Mouse (Mus musculus) cortical plate, adult 2 months (tissue): Measurements from ENCODE around the gene Slc7a5. TPM values are rescaled to one million over a fixed set of nuclear protein-coding genes. Genes with fewer than 3 reads are reported as not detected.

ENCODE experiments used
- H3K27ac ChIP-seq: fragments of 200-500 bp; 2 replicates; pipeline ENCODE4 v1.5.1; 2012; ENCODE audit warnings: low read length, control low read depth, inconsistent platforms; ENCODE audit not compliant: insufficient read depth
- H3K4me1 ChIP-seq: fragments of 200-500 bp; 2 replicates; pipeline ENCODE4 v1.6.1; 2011; ENCODE audit warnings: low read length; ENCODE audit not compliant: control insufficient read depth, insufficient read depth
- H3K4me3 ChIP-seq: fragments of 200-500 bp; 2 replicates; pipeline ENCODE4 v1.5.1; 2011; ENCODE audit warnings: mild to moderate bottlenecking, low read length, control low read depth; ENCODE audit not compliant: insufficient read depth
- CTCF ChIP-seq: fragments of 200-500 bp; IDR thresholded peaks from 2 replicates; pipeline ENCODE4 v1.5.1; 2011; ENCODE audit warnings: mild to moderate bottlenecking, control low read depth, low read length; ENCODE audit not compliant: insufficient read depth; ENCODE audit errors: extremely low read depth
- POLR2A ChIP-seq: fragments of 200-500 bp; IDR thresholded peaks from 2 replicates; pipeline ENCODE4 v1.6.1; 2011; ENCODE audit warnings: mild to moderate bottlenecking, low read length, control low read depth; ENCODE audit not compliant: insufficient read depth; ENCODE audit errors: extremely low read depth
- polyA plus RNA-seq: library from polyadenylated mRNA; depleted of rRNA; stranded (reverse); fragments of >200 nt; gene quantifications from 2 replicates; pipeline ENCODE4 v1.2.3, GENCODE M21; 2012

Gene Slc7a5
- polyA plus RNA-seq, 1 experiment, result 74.1 TPM

- Histone ChIP-seq H3K4me3 (peak overlapping the region; percentile 36), H3K27ac (peak overlapping the region; percentile 31), H3K4me1 (peaks cover 3% of the 10 kb centered on the region; the same call in 1 of the 2 replicates)
- TF ChIP-seq POLR2A (peak; percentile 87), CTCF (no peak)
Measured at GRCm38 (mm10) chr8:121949941-121950748, 42.7 kb upstream of the Slc7a5 start.

GRCm38 (mm10) chr8:121949222-121949800 lies 41.8 kb upstream of the Slc7a5 start, which contains the start of gene Banp:
Gene Banp (plus strand): TSS chr8:121949750.
- peak within 1 kb of the TSS; percentile 36 for H3K4me3 ChIP-seq
- H3K27ac ChIP-seq, result peak within 1 kb of the TSS; percentile 31
- H3K4me1 ChIP-seq, result peaks cover 3% of the 10 kb centered on the region; the same call in 1 of the 2 replicates
- TF ChIP-seq CTCF (no peak), POLR2A (no peak)

GRCm38 (mm10) chr8:121948321-121949145 lies 41.0 kb upstream of the Slc7a5 start:
- Histone ChIP-seq H3K4me3 (0 out of 2 replicates have a peak overlapping the region, but pooled peaks have one; percentile 6), H3K4me1 (peaks cover 3% of the 10 kb centered on the region; the same call in 1 of the 2 replicates), H3K27ac (no peak overlapping the region)
- TF ChIP-seq CTCF (no peak), POLR2A (no peak)

- H3K27ac ChIP-seq, result no peak overlapping the region
- peaks cover 2% of the 10 kb centered on the region; the same call in 1 of the 2 replicates for H3K4me1 ChIP-seq
- peak overlapping the region; percentile 6; the same call in 1 of the 2 replicates for H3K4me3 ChIP-seq
- TF ChIP-seq POLR2A, result no peak
- TF ChIP-seq CTCF, result no peak
Measured at GRCm38 (mm10) chr8:121947753-121948141, 40.3 kb upstream of the Slc7a5 start.

GRCm38 (mm10) chr8:121947047-121947752 lies 39.7 kb upstream of the Slc7a5 start:
- no peak for TF ChIP-seq POLR2A
- TF ChIP-seq CTCF, result no peak
- Histone ChIP-seq H3K27ac (no peak overlapping the region), H3K4me3 (0 out of 2 replicates have a peak overlapping the region, but pooled peaks have one; percentile 6), H3K4me1 (no peaks in the 10 kb centered on the region)

- no peak overlapping the region for H3K27ac ChIP-seq
- TF ChIP-seq POLR2A (no peak), CTCF (no peak)
Measured at GRCm38 (mm10) chr8:121946351-121946750, 38.9 kb upstream of the Slc7a5 start.

GRCm38 (mm10) chr8:121944831-121945230 lies 37.3 kb upstream of the Slc7a5 start, which contains the start of gene Car5a:
Gene Car5a (minus strand): TSS chr8:121944904.
- H3K4me1 ChIP-seq, result no peaks in the 10 kb centered on the region
- H3K4me3 ChIP-seq, result no peak within 1 kb of the TSS
- TF ChIP-seq POLR2A (no peak), CTCF (no peak)

More at GRCm38 (mm10) chr8:121946351-121946750, 38.9 kb upstream of the Slc7a5 start:
- no peak overlapping the region for H3K4me3 ChIP-seq
- H3K4me1 ChIP-seq, result no peaks in the 10 kb centered on the region

GRCm38 (mm10) chr8:121943716-121944115 lies 36.2 kb upstream of the Slc7a5 start:
- H3K27ac ChIP-seq, result no peak overlapping the region
- H3K4me1 ChIP-seq, result no peaks in the 10 kb centered on the region
- TF ChIP-seq POLR2A, result no peak
- TF ChIP-seq CTCF, result no peak
- no peak overlapping the region for H3K4me3 ChIP-seq

More at GRCm38 (mm10) chr8:121944831-121945230, 37.3 kb upstream of the Slc7a5 start, which contains the start of gene Car5a:
- no peak within 1 kb of the TSS for H3K27ac ChIP-seq
